Mouse (Mus musculus) brain, adult 10 weeks (tissue): ENCODE results near the gene Efna1. TPM values are rescaled to one million over a fixed set of nuclear protein-coding genes. Genes with fewer than 3 reads are reported as not detected.

Source experiments
- polyA plus RNA-seq: library from polyadenylated mRNA; stranded (reverse); fragments of 350-450 nt; fragmentation: Illumina TruSeq; extraction: RNeasy Lipid Tissue Mini Kit (QIAGEN cat#74804); gene quantifications from one replicate; pipeline ENCODE4 v1.2.3, GENCODE M21; 2015; ENCODE audit warnings: low read depth, low replicate concordance

Efna1 gene
- 9.0 TPM for polyA plus RNA-seq

DNA sequence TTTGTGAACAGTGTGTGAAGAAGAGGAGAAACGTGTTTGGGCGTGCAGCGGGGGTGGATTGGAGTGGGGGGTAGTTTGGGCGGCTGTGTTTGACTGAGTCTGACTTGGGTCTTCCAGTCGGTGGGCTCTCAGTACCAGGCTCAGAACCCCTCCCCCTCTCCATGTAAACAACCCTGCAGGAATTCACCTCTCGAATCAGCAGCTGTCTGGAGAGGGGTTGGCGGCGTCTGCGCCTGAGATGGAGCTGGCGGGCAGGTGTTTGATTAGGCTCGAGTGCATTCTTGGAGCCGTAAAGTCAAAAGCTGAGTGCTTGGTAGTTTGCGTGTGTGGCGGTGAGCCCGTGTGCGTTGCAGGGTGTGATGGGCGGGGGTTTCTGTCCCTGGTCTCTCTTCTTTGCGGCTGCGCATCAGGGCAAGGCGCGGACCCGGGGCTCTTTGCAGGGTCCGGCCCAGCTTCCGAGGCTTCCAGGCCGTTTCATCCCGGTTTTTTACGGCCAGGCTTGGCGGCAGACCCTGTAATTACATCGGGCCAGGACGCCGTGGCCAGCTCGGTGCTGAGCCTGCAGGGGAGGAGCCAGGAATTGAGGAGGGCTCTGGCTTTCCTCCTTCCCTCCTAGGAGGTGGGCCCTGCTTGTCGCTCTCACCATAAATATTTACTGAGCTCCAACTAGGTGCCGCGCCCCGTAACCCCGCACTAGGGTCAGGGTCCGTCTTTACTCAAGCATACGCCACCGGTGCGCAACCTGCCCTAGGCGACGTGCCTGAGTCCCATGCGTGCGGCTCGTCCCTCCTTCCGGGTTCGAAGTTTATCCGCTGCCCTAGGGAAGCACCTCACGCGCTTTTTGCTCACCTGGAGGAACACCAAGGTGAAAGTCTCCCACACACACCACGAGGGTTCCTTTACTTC lies at the start of gene Efna1:
Gene Efna1, minus strand, starts transcription at position 537 of the 906 bp plus-strand sequence.

DNA sequence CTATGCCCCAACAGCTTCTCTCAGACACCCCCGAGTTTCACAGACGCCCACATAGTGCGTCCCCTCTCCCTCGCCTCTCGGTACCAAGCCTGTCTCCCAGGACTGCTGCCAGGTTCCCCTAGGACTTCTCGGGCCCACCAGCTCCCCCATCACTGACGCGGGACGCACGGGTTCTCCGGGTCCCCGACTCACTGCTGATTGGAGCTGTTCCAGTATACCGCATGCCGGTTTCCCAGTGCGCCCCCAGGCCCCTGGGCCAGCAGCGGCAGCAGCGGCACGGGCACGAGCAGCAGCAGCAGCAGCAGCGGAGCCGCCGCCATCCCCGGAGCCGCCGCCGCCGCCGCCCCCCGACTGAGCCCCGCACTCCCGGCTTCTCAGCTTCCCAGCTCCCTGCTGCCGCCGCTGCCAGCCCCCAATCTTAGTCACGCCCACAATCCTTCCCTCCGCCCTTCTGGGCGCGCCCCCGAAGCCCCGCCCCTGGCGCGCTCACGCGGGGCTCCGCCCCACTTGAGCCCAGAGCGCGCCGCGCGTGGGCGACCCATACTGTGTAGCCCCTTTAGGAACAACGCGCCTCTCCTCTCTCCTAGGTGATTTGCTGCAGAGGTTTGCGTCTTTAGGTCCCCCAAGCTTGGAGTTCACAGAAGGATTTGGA lies 41.7 kb upstream of the Efna1 start, which contains the start of gene Efna3:
Gene Efna3, minus strand, starts transcription at position 452 of the 652 bp plus-strand sequence.

DNA sequence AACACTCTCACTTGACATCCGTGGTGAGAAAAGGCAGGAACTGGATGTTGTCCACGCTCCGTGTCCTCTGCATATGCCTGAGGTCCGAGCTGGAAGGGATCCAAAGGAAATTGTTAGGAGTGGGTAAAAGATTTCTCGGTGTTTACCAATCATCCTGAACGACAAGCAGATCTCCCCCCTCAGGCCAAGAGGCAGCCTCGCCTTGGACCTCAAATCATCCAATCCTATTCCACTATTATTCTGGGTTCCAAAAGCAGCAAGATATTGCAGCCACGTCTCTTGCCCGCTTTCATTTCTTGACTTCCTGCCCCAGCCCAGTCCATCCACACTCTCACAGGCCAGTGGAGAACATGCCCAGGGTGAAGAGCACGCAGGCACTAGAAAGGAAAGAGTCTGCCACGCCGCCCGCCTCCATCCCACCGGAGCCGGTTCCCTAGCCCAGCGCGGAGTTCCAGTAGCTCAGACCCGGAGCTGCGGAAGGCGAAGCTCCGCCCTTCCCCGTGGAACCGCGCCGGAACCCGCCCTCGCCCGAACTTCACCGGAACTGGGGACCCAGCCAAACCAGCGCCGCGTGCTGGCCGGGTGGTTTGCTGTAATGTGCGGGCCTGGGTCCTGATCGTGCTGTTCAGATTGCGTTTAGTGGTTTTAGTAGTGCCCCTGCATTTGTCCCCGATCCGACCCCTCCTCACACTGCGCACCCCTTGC lies 10.7 kb downstream of the Efna1 start, which contains the start of gene Slc50a1:
Gene Slc50a1, minus strand, starts transcription at position 520 of the 705 bp plus-strand sequence.

DNA sequence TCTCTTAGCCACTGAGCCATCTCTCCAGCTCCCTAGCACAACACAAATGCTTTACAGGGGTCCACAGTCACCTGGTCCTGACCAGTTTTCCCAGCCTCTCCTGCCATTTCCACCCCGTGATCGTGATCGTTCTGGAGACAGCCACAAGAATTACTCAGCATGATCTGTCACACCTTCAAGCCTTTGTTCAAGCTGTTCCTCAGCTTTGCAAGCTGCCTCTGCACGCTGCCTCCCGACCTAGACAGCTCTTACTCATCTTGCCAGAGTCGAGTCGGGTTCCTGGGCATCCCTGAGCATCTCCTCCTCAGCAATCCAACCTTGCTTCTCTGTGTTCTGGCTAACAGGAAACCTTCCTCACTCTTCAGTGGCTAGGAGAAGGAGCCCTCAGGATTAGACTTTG lies 21.9 kb downstream of the Efna1 start, which contains the start of gene Dpm3:
Gene Dpm3, plus strand, starts transcription at position 283 of the 400 bp plus-strand sequence.

DNA sequence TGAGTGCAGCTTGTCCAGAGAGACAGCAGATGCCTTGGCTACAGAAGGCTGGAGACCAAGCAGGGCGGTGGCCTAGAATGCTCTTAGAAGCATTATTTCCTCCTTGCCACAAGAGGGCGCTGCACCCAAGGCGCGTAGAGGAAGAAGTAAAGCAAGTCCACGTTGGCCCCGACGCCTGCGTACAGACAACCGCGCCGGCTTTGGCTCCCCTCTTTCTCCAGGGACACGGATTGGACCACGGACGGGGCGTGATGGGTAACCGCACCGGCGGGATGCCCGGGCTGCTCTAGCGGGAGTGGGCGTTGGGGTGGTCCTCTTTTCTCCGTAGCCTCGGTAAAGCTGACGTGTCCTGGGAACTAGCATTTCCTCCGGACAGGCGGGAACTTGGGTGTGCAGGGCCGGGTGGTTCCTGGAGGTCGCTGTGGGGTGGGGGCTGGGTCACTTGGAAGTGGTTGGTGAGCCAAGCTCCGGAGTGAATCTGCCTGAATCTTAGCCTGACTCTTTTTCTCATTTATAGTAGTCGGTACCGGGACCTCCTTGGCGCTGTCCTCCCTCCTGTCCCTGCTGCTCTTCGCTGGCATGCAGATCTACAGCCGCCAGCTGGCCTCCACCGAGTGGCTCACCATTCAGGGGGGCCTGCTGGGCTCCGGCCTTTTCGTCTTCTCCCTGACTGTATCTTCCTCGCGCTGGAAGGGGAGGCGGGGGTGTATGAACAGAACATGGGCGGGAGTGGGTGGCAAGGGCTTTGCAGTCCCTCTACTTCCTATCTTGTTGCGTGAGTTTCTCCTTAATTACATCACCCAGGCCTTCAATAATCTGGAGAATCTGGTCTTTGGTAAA lies 34.5 kb downstream of the Efna1 start, which contains the start of gene Trim46:
Gene Trim46, minus strand, starts transcription at position 49 of the 840 bp plus-strand sequence.

DNA sequence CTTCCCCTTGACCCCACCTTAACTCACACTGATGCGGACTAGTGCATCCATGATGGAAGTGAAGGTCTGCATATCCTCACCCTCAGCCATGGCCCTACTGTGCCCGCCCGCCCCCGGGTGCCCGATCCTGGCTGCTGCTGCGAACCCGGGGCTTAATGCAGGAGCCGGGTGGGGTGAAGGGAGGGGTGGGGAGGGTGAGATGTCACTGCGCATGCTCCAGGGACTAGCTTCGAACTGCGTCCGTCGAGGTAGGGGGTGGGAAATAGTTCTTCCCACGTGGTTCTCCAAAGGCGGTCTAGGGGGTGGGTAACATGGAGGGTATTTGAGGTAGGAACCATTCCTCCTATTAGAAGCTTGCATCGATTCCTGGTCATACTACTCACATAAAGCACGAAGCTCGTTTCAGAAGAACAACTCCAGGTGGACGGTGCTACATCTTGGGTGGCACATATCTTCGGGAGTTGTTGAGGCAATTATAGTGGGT lies 35.2 kb downstream of the Efna1 start, which contains the start of gene Krtcap2:
Gene Krtcap2, plus strand, starts transcription at position 279 of the 484 bp plus-strand sequence.

DNA sequence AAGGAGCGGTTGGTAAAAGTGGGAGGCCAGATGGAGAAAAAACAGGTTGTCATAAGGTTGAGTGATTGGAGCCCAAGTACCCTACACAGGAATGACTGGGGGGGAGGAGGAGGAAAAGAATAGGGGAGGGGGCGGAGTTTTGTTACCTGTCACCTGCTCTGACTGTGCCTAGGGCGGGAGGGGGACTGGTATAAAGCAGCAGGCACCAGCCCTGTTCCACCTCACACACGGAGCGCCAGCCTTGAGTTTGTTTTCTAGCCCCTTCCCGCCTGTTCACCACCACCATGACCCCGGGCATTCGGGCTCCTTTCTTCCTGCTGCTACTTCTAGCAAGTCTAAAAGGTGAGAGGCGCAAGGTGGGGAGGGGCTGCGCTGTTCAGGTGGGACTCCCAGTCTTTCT lies 52.1 kb downstream of the Efna1 start, which contains the start of gene Muc1:
Gene Muc1, plus strand, starts transcription at position 222 of the 400 bp plus-strand sequence.

DNA sequence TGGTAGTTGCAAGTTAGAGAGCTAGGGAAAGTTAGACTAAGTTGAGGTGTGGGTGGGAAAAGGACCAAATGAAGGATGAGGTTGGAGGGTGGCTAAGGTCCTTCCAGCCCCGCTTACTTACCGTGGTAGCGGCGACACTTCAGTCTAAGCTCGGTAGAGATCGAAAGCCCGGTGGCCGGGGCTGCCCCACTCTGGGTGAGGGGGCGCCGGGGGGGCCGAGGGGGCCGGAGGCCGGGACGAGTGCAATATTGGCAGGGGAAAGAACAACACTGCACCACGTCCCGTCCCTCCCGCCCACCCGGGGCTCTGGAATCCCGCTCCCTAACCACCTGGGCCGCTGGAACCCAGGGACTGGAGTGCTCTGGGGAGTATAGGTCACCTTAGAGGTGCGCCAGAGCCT lies 54.0 kb downstream of the Efna1 start, which contains the start of gene Mtx1:
Gene Mtx1, minus strand, starts transcription at position 189 of the 400 bp plus-strand sequence.

Other genes starting within 250 kb of the Efna1 start
- 130 TPM for gene Rusc1, start 187.8 kb downstream of the Efna1 start, polyA plus RNA-seq
- not detected for gene Gm43738, start 180.0 kb downstream of the Efna1 start, polyA plus RNA-seq
- 98.7 TPM for gene Fdps, start 179.2 kb downstream of the Efna1 start, polyA plus RNA-seq
- gene Pklr, start 145.0 kb downstream of the Efna1 start, polyA plus RNA-seq = not detected
- gene Hcn3, start 120.9 kb downstream of the Efna1 start, polyA plus RNA-seq = 8.9 TPM
- gene Clk2, start 116.3 kb downstream of the Efna1 start, polyA plus RNA-seq = 35.8 TPM
- gene Scamp3, start 103.7 kb downstream of the Efna1 start, polyA plus RNA-seq = 70.0 TPM
- 38.8 TPM for gene Fam189b, start 98.0 kb downstream of the Efna1 start, polyA plus RNA-seq
- 53.9 TPM for gene Gba, start 78.2 kb downstream of the Efna1 start, polyA plus RNA-seq
- 26.1 TPM for gene Thbs3, start 66.0 kb downstream of the Efna1 start, polyA plus RNA-seq
- gene Mtx1, start 54.1 kb downstream of the Efna1 start, polyA plus RNA-seq = 99.5 TPM
- 0.33 TPM for gene Muc1, start 52.1 kb downstream of the Efna1 start, polyA plus RNA-seq
- gene Krtcap2, start 35.2 kb downstream of the Efna1 start, polyA plus RNA-seq = 68.5 TPM
- gene Trim46, start 34.8 kb downstream of the Efna1 start, polyA plus RNA-seq = 53.6 TPM
- 107 TPM for gene Dpm3, start 21.8 kb downstream of the Efna1 start, polyA plus RNA-seq
- 61.6 TPM for gene Slc50a1, start 10.6 kb downstream of the Efna1 start, polyA plus RNA-seq
- 43.7 TPM for gene Efna3, start 41.8 kb upstream of the Efna1 start, polyA plus RNA-seq
- not detected for gene Efna4, start 56.9 kb upstream of the Efna1 start, polyA plus RNA-seq
- 137 TPM for gene Adam15, start 68.9 kb upstream of the Efna1 start, polyA plus RNA-seq
- gene Dcst2, start 80.8 kb upstream of the Efna1 start, polyA plus RNA-seq = 0.19 TPM
- gene Dcst1, start 84.1 kb upstream of the Efna1 start, polyA plus RNA-seq = not detected
- gene Zbtb7b, start 113.6 kb upstream of the Efna1 start, polyA plus RNA-seq = 17.3 TPM
- gene Lenep, start 121.7 kb upstream of the Efna1 start, polyA plus RNA-seq = 5.2 TPM
- 29.1 TPM for gene Flad1, start 130.7 kb upstream of the Efna1 start, polyA plus RNA-seq
- 4.6 TPM for gene Cks1b, start 137.2 kb upstream of the Efna1 start, polyA plus RNA-seq
- gene Shc1, start 137.3 kb upstream of the Efna1 start, polyA plus RNA-seq = 11.6 TPM
- gene Pygo2, start 149.1 kb upstream of the Efna1 start, polyA plus RNA-seq = 35.5 TPM
- gene Pbxip1, start 155.6 kb upstream of the Efna1 start, polyA plus RNA-seq = 34.8 TPM
- gene Pmvk, start 173.4 kb upstream of the Efna1 start, polyA plus RNA-seq = 72.8 TPM
- 12.7 TPM for gene Kcnn3, start 239.0 kb upstream of the Efna1 start, polyA plus RNA-seq